Mouse (Mus musculus) gastrocnemius, postnatal 25 days (tissue): Measurements from ENCODE around the gene Gpr137c. TPM values are rescaled to one million over a fixed set of nuclear protein-coding genes. Genes with fewer than 3 reads are reported as not detected.

Experiments
- DNase-seq: peaks from one replicate; pipeline ENCODE4 v3.0.0; 2022
- total RNA-seq, 2 experiments: library from RNA; stranded (reverse); gene quantifications; 1 replicate in 1 of 2; 2 replicates in 1 of 2; pipeline ENCODE4 v1.2.3; 2021

Gene Gpr137c
- total RNA-seq, 2 experiments from 2014 or later = 1.7 to 3.0 TPM

- DNase-seq = no peak
These were observed 72.1 kb downstream of the Gpr137c start for GRCm38 (mm10) chr14:45291608-45292007.

GRCm38 (mm10) chr14:45303939-45304338, 84.4 kb downstream of the Gpr137c start:
- no peak for DNase-seq

- DNase-seq = no peak
These were observed 84.9 kb downstream of the Gpr137c start for GRCm38 (mm10) chr14:45304389-45304788.

GRCm38 (mm10) chr14:45305852-45306251, 86.3 kb downstream of the Gpr137c start:
- no peak for DNase-seq

- no peak for DNase-seq
These were observed 88.3 kb downstream of the Gpr137c start for GRCm38 (mm10) chr14:45307630-45308328.

- DNase-seq = no peak
These were observed 90.1 kb downstream of the Gpr137c start for GRCm38 (mm10) chr14:45309646-45310045.

- DNase-seq = no peak
These were observed 90.6 kb downstream of the Gpr137c start for GRCm38 (mm10) chr14:45310101-45310500.

GRCm38 (mm10) chr14:45316927-45317326, 97.4 kb downstream of the Gpr137c start:
- no peak for DNase-seq

- no peak for DNase-seq
These were observed 98.4 kb downstream of the Gpr137c start for GRCm38 (mm10) chr14:45317921-45318411.

GRCm38 (mm10) chr14:45318426-45319236, 99.1 kb downstream of the Gpr137c start, which contains the start of gene Ero1l:
Ero1l (minus strand) TSS chr14:45318771.
- peak; percentile 82 for DNase-seq

- DNase-seq = no peak
These were observed 99.7 kb downstream of the Gpr137c start for GRCm38 (mm10) chr14:45319237-45319610.

- no peak for DNase-seq
These were observed 100.6 kb downstream of the Gpr137c start for GRCm38 (mm10) chr14:45320111-45320510.

- DNase-seq = no peak
These were observed 101.5 kb downstream of the Gpr137c start for GRCm38 (mm10) chr14:45321067-45321466.

GRCm38 (mm10) chr14:45321622-45322021, 102.1 kb downstream of the Gpr137c start:
- DNase-seq = no peak

- no peak for DNase-seq
These were observed 102.9 kb downstream of the Gpr137c start for GRCm38 (mm10) chr14:45322450-45322849.

GRCm38 (mm10) chr14:45323320-45323719, 103.8 kb downstream of the Gpr137c start:
- no peak for DNase-seq

- DNase-seq = no peak
These were observed 106.0 kb downstream of the Gpr137c start for GRCm38 (mm10) chr14:45325471-45325870.

GRCm38 (mm10) chr14:45328072-45328713, 108.7 kb downstream of the Gpr137c start:
- DNase-seq = no peak

- DNase-seq = no peak
These were observed 109.6 kb downstream of the Gpr137c start for GRCm38 (mm10) chr14:45329018-45329588.

- peak; percentile 97 for DNase-seq
These were observed 110.2 kb downstream of the Gpr137c start, which contains the start of gene Psmc6 for GRCm38 (mm10) chr14:45329589-45330181. Psmc6 (plus strand) TSS chr14:45329788.
